Mouse (Mus musculus): ENCODE data around the gene Adam12. TPM values are rescaled to one million over a fixed set of nuclear protein-coding genes. Genes with fewer than 3 reads are reported as not detected.

The Adam12 gene
- total and polyA plus RNA-seq, 3 experiments = 0.57 to 0.80 (median 0.66) TPM

- intact Hi-C loops (cut with DNase I) = no loop called here
- Histone ChIP-seq H3K4me3 (no peak overlapping the region), H3K27ac (no peak overlapping the region), H3K27me3 (ENCODE audit: control insufficient read depth, insufficient read depth, low read length) (no peaks in the 10 kb centered on the region), H3K36me3 (ENCODE audit: control insufficient read depth, insufficient read depth, low read length) (no peaks in the 10 kb centered on the region), H3K9ac (ENCODE audit: low read depth, low read length) (no peak overlapping the region), H3K79me2 (replicated peaks; ENCODE audit: control insufficient read depth, insufficient read depth, low read length) (no peaks in the 10 kb centered on the region), H3K4me1 (ENCODE audit: control insufficient read depth, insufficient read depth, low read length) (no peaks in the 10 kb centered on the region)
- DNase-seq = no peak
- TF ChIP-seq CTCF (IDR thresholded peaks at IDR 0.05) = no peak
- no peak for TF ChIP-seq POLR2A (IDR thresholded peaks at IDR 0.05; ENCODE audit: insufficient read depth, low read depth, low read length)
- 91% methylated on average over 2 of the region's 2 CpGs for WGBS
These were observed 134.1 kb downstream of the Adam12 start for GRCm38 (mm10) chr7:134097861-134098260.

DNA sequence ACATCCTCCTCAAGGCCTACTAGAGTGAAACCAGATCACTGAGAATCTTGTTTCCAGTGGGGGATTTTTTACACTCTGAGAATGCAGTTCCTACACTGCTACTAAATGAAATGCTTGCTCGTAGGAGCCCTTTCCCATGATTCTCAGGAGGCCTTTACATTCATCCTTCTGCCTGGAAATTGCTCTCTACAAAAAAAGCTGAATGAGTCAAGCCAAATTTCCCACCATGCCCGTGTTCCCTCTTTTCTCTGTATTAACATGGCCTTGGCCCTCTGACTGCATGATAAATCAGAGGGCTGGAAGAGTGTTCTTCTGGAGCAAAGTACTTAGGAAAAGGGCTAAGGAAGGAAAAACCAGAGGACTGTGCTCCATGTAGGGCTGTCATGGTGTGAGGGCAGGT is 138.1 kb downstream of the Adam12 start:
- intact Hi-C loops (cut with DNase I) = no loop called here
- no peaks in the 10 kb centered on the region for H3K4me1 ChIP-seq (ENCODE audit: control insufficient read depth, insufficient read depth, low read length)
- H3K27me3 ChIP-seq (ENCODE audit: control insufficient read depth, insufficient read depth, low read length) = no peaks in the 10 kb centered on the region
- H3K4me3 ChIP-seq = no peak overlapping the region
- no peak overlapping the region for H3K9ac ChIP-seq (ENCODE audit: low read depth, low read length)
- DNase-seq = no peak
- H3K79me2 ChIP-seq (replicated peaks; ENCODE audit: control insufficient read depth, insufficient read depth, low read length) = no peaks in the 10 kb centered on the region
- no peak overlapping the region for H3K27ac ChIP-seq
- TF ChIP-seq POLR2A (IDR thresholded peaks at IDR 0.05; ENCODE audit: insufficient read depth, low read depth, low read length) (no peak), EP300 (IDR thresholded peaks at IDR 0.05; ENCODE audit: insufficient read depth, low read depth, low read length) (no peak), CTCF (IDR thresholded peaks at IDR 0.05) (no peak)
- WGBS = 71% methylated on average over 2 of the region's 2 CpGs
- H3K36me3 ChIP-seq (ENCODE audit: control insufficient read depth, insufficient read depth, low read length) = no peaks in the 10 kb centered on the region

DNA sequence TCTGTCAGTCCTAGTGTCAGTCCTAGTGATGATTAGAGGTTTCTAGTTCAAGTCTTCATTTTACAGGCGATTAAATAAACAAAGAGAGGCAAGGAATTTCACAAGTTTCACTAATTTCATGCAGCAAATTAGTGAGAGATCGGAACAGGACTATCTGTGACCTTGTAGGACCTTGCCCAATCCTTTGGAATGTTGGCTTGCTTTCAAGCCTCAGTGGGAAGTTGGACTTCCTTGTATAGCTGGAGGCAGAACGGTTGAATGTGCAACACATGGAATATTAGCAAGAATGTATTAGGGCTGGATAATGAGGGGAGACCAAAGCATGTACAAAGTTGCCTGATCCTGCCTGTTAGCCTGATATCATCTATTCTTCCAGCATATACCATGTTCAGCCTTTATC is 141.2 kb downstream of the Adam12 start:
- intact Hi-C loops (cut with DNase I) = no loop called here
- no peak for TF ChIP-seq POLR2A (IDR thresholded peaks at IDR 0.05; ENCODE audit: insufficient read depth, low read depth, low read length)
- TF ChIP-seq EP300 (IDR thresholded peaks at IDR 0.05; ENCODE audit: insufficient read depth, low read depth, low read length) = no peak
- no peak for TF ChIP-seq CTCF (IDR thresholded peaks at IDR 0.05)
- Histone ChIP-seq H3K4me1 (ENCODE audit: control insufficient read depth, insufficient read depth, low read length) (no peaks in the 10 kb centered on the region), H3K27ac (no peak overlapping the region), H3K27me3 (ENCODE audit: control insufficient read depth, insufficient read depth, low read length) (no peaks in the 10 kb centered on the region), H3K36me3 (ENCODE audit: control insufficient read depth, insufficient read depth, low read length) (no peaks in the 10 kb centered on the region), H3K4me3 (no peak overlapping the region), H3K79me2 (replicated peaks; ENCODE audit: control insufficient read depth, insufficient read depth, low read length) (no peaks in the 10 kb centered on the region), H3K9ac (ENCODE audit: low read depth, low read length) (no peak overlapping the region)
- DNase-seq = no peak
- WGBS = 49% methylated on average over 3 of the region's 3 CpGs

- Histone ChIP-seq H3K36me3 (ENCODE audit: control insufficient read depth, insufficient read depth, low read length) (no peaks in the 10 kb centered on the region), H3K4me1 (ENCODE audit: control insufficient read depth, insufficient read depth, low read length) (no peaks in the 10 kb centered on the region), H3K27ac (no peak overlapping the region), H3K9ac (ENCODE audit: low read depth, low read length) (no peak overlapping the region), H3K79me2 (replicated peaks; ENCODE audit: control insufficient read depth, insufficient read depth, low read length) (no peaks in the 10 kb centered on the region), H3K27me3 (ENCODE audit: control insufficient read depth, insufficient read depth, low read length) (no peaks in the 10 kb centered on the region), H3K4me3 (no peak overlapping the region)
- no peak for DNase-seq
- intact Hi-C loops (cut with DNase I) = no loop called here
- WGBS = 91% methylated on average over 9 of the region's 9 CpGs
- TF ChIP-seq POLR2A (IDR thresholded peaks at IDR 0.05; ENCODE audit: insufficient read depth, low read depth, low read length) = no peak
- TF ChIP-seq EP300 (IDR thresholded peaks at IDR 0.05; ENCODE audit: insufficient read depth, low read depth, low read length) = no peak
These were observed 141.7 kb downstream of the Adam12 start for GRCm38 (mm10) chr7:134090256-134090655.

DNA sequence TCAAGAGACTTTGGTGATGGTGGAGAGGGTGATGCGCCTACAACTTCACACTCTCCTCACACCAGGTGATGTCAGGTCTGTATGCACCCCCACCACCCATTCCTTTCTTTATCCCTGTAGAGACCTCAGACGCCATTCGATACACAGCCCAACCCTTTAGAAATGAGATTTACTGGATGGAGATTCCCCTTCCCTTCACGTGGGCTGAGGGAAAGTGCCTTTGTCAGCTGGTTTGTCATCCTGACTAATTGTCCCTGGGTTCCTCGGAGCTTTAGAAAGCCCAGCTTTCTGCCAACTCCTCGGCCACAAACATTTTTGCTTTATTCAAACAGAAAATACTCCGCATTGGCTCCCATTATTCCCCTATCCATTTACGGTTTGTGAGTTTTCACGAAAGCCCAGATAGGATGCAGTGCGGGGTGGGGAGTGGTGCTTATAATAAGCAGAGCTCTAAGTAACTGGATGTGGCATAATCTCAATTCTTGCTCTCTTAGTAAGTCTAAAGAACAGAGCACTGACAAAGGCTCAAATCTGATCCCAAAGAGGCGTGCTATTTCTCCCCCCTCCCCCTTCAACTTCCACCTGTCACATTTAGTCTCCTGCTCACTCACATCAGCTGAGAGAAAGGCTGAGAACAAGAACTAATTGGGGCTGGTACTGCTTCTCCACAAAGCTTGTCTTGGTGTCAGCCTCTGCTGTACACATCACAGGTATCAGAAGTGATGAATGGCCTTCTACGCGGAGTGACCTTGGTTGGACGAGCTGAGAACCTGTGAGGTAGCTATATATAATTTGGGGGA is 143.2 kb downstream of the Adam12 start:
- H3K36me3 ChIP-seq (ENCODE audit: control insufficient read depth, insufficient read depth, low read length) = no peaks in the 10 kb centered on the region
- no peaks in the 10 kb centered on the region for H3K79me2 ChIP-seq (replicated peaks; ENCODE audit: control insufficient read depth, insufficient read depth, low read length)
- H3K27me3 ChIP-seq (ENCODE audit: control insufficient read depth, insufficient read depth, low read length) = no peaks in the 10 kb centered on the region
- H3K9ac ChIP-seq (ENCODE audit: low read depth, low read length) = no peak overlapping the region
- DNase-seq = no peak
- H3K4me3 ChIP-seq = no peak overlapping the region
- 83% methylated on average over 14 of the region's 14 CpGs for WGBS
- no peak overlapping the region for H3K27ac ChIP-seq
- no peaks in the 10 kb centered on the region for H3K4me1 ChIP-seq (ENCODE audit: control insufficient read depth, insufficient read depth, low read length)
- intact Hi-C loops (cut with DNase I) = no loop called here
- no peak for TF ChIP-seq POLR2A (IDR thresholded peaks at IDR 0.05; ENCODE audit: insufficient read depth, low read depth, low read length)
- no peak for TF ChIP-seq CTCF (IDR thresholded peaks at IDR 0.05)
- TF ChIP-seq EP300 (IDR thresholded peaks at IDR 0.05; ENCODE audit: insufficient read depth, low read depth, low read length) = no peak

DNA sequence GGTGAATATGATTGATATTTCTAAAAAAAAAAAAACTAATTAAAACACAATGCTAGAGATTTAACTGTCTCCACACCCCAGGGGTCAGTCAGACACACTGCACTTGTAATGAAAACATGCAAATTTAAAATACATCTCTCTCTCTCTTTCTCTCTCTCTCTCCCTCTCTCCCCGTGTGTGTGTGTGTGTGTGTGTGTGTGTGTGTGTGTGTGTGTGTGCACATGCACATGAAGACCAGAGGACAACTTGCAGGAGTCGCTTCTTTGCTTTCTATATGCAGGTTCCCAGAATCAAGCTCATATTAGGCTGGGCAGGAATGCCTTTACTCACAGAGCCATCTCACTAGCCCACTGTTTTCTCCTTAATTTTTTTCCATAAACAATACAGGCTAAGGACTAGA is 146.6 kb downstream of the Adam12 start:
- no peaks in the 10 kb centered on the region for H3K79me2 ChIP-seq (replicated peaks; ENCODE audit: control insufficient read depth, insufficient read depth, low read length)
- no peak overlapping the region for H3K4me3 ChIP-seq
- WGBS = 81% methylated on average over 2 of the region's 2 CpGs
- H3K27me3 ChIP-seq (ENCODE audit: control insufficient read depth, insufficient read depth, low read length) = no peaks in the 10 kb centered on the region
- H3K27ac ChIP-seq = no peak overlapping the region
- no peaks in the 10 kb centered on the region for H3K4me1 ChIP-seq (ENCODE audit: control insufficient read depth, insufficient read depth, low read length)
- no peak overlapping the region for H3K9ac ChIP-seq (ENCODE audit: low read depth, low read length)
- no peak for TF ChIP-seq EP300 (IDR thresholded peaks at IDR 0.05; ENCODE audit: insufficient read depth, low read depth, low read length)
- no peak for TF ChIP-seq CTCF (IDR thresholded peaks at IDR 0.05)
- TF ChIP-seq POLR2A (IDR thresholded peaks at IDR 0.05; ENCODE audit: insufficient read depth, low read depth, low read length) = no peak
- no peak for DNase-seq
- H3K36me3 ChIP-seq (ENCODE audit: control insufficient read depth, insufficient read depth, low read length) = no peaks in the 10 kb centered on the region
- intact Hi-C loops (cut with DNase I) = no loop called here

Data from heart, adult 2 months (tissue).